Mouse (Mus musculus) cerebellum, adult 2 months (tissue): Measurements from ENCODE around the gene Snx4.

Experiments used
- CTCF ChIP-seq: fragments of 200-500 bp; IDR thresholded peaks from 2 replicates; pipeline ENCODE4 v1.5.1; 2011; ENCODE audit warnings: low read depth, mild to moderate bottlenecking, control low read depth, low read length, moderate library complexity, borderline replicate concordance; ENCODE audit not compliant: insufficient read depth
- POLR2A ChIP-seq: fragments of 200-500 bp; IDR thresholded peaks from 2 replicates; pipeline ENCODE4 v1.6.1; 2011; ENCODE audit warnings: low read length, control low read depth, borderline replicate concordance; ENCODE audit not compliant: insufficient read depth

DNA sequence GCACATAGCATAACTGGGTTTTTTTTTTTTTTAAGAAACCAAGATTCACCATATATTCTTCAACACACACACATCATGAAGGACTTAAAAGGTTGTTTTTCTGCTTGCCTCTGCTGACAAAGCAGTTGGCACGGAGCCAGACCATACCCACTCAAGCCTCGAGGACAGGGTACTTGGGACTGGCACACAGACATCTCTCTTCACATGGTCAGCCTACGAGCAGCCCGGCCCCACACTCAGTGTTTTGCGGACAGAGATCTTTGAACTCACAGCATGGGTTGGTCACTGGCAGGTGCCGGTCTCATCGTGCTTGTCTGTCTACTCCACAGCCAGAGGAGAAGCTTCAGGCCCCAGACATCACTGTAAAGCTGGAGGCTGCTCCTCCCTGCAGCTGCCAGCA is 56.5 kb downstream of the Snx4 start:
- TF ChIP-seq CTCF, result no peak
- TF ChIP-seq POLR2A, result no peak
